Mouse (Mus musculus) Muller cell, postnatal 12 days (primary cell): ENCODE measurements around the gene Cx3cl1.

Source experiments
- DNase-seq: peaks from one replicate; pipeline ENCODE4 v3.0.0-alpha.2; 2015; ENCODE audit errors: inconsistent ontology term

Cx3cl1 gene

DNA sequence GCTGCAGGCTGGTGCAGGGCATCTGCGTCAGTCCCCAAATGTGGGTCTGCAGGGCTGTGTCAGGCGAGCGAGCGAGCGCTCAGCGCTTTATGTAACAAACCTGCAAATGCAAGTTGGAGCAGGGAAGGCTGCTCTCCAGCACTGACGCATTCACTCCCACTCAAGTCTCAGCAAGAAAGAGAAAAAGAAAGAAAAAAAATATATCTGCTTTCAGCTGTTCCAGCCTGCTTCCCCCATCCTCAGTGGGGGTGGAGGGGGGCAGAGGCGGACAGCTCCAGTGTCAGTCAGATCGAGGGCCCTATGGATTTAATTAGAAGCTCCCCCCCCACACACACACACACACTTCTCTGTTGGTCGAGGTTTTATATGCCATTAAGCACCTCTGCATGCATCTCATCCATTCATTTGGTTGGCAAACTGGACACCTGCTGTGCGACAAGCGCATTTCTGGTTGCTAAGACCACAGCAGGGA, 1.9 kb downstream of the Cx3cl1 start:
- no peak for DNase-seq

GRCm38 (mm10) chr8:94774601-94775000, 2.8 kb downstream of the Cx3cl1 start:
- DNase-seq: no peak

GRCm38 (mm10) chr8:94776346-94776745, 4.5 kb downstream of the Cx3cl1 start:
- DNase-seq: no peak

DNA sequence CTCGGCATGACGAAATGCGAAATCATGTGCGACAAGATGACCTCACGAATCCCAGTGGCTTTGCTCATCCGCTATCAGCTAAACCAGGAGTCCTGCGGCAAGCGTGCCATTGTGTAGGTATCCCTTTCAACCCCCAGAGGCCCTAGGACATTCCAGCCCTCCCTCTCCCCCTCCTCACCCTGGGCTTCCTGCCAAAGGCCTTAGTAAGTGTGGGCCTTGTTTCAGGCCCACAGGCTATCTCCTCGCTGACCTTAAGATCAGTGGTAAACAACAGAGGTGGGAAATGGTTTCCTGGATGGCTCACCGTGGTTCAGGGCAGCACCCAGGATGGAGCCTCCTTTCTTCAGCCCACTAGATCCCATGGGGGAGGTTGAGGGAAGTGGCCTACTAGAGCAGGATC, 6.2 kb downstream of the Cx3cl1 start:
- DNase-seq: peak; percentile 63

GRCm38 (mm10) chr8:94778473-94778872, 6.7 kb downstream of the Cx3cl1 start:
- no peak for DNase-seq

- DNase-seq: no peak
Observed at GRCm38 (mm10) chr8:94778895-94779533, 7.2 kb downstream of the Cx3cl1 start.

DNA sequence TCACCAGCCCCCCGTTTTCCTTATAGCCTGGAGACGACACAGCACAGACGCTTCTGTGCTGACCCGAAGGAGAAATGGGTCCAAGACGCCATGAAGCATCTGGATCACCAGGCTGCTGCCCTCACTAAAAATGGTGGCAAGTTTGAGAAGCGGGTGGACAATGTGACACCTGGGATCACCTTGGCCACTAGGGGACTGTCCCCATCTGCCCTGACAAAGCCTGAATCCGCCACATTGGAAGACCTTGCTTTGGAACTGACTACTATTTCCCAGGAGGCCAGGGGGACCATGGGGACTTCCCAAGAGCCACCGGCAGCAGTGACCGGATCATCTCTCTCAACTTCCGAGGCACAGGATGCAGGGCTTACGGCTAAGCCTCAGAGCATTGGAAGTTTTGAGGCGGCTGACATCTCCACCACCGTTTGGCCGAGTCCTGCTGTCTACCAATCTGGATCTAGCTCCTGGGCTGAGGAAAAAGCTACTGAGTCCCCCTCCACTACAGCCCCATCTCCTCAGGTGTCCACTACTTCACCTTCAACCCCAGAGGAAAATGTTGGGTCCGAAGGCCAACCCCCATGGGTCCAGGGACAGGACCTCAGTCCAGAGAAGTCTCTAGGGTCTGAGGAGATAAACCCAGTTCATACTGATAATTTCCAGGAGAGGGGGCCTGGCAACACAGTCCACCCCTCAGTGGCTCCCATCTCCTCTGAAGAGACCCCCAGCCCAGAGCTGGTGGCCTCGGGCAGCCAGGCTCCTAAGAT, 7.9 kb downstream of the Cx3cl1 start:
- DNase-seq: no peak

DNA sequence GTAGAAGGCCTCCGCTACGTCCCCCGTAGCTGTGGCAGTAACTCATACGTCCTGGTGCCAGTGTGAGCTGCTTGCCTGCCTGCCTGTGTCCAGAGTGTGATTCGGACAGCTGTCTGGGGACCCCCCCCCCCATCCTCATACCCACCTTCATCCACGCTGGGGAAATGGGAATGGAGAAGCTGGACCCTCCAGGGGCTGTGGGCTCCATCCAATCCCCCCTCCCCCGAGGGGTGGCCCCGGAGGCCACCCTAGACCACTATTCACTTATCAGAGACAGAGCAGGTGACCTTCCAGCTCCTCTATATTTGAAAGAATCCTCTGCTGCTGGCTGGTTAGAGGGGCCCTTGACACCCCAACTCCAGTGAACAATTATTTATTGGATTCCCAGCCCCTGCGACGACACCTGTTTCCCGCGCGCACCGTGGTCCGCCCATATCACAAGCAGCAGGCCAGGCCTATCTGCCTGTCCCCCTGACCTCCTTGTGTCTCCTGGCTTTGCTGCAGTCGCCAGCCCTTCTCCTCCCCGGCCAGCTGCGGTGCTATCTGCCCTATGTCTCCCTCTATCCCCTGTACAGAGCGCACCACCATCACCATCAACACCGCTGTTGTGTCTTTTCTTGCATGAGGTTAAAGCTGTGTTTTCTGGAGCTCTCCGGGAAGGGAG, 8.8 kb downstream of the Cx3cl1 start:
- DNase-seq: no peak

- no peak for DNase-seq
Observed at GRCm38 (mm10) chr8:94781155-94781837, 9.5 kb downstream of the Cx3cl1 start.

GRCm38 (mm10) chr8:94781838-94782235, 10.0 kb downstream of the Cx3cl1 start:
- DNase-seq: no peak

- DNase-seq: no peak
Observed at GRCm38 (mm10) chr8:94783890-94784289, 12.1 kb downstream of the Cx3cl1 start.

- no peak for DNase-seq
Observed at GRCm38 (mm10) chr8:94785247-94785985, 13.6 kb downstream of the Cx3cl1 start.

GRCm38 (mm10) chr8:94785995-94786595, 14.3 kb downstream of the Cx3cl1 start:
- DNase-seq: no peak

DNA sequence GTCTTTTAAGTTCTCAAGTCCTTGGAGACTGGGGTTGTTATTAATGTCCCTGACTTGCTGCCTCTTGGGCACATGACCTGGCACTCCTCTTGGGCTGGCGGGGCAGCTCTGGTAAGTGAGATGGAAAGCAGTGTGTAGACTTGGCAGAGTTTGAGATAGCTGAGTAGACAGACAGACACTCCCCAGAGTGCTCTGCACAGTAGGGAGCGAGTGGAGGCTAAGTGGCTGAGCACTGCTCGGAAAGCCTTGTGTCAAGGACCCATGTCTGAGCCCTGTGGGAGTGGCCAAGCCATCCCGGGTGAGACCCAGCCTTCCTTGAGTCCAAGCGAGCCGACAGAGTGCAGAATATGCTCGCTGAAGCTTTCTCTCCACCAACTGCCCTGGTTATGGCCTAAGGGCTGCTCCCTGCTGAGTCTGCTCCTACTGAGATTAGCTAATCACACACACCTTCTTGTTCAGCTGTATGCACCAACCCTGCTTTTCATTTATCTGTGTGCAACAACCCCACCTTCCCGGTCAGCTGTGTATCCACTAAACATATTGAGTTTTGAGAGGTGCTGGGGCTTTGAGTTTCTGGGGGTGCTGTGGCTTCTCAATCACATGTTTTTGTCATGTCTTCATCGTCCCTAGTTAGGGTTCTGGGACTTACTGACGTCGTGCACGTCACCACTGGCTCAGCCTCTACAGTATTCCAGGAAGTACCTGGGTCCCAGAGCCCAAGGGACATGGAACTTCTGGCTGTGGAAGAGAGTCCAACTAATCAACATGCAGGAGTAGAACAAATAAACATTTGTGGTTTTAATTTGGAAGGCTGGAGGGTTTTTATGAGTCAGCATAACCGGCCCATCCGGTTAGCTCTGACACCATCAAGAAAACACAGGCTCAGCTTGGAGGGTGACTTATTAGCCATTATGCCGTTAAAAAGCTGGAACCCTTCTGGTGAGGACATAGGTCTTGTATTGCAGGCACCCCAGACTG, 16.0 kb downstream of the Cx3cl1 start:
- peak; percentile 68 for DNase-seq

DNA sequence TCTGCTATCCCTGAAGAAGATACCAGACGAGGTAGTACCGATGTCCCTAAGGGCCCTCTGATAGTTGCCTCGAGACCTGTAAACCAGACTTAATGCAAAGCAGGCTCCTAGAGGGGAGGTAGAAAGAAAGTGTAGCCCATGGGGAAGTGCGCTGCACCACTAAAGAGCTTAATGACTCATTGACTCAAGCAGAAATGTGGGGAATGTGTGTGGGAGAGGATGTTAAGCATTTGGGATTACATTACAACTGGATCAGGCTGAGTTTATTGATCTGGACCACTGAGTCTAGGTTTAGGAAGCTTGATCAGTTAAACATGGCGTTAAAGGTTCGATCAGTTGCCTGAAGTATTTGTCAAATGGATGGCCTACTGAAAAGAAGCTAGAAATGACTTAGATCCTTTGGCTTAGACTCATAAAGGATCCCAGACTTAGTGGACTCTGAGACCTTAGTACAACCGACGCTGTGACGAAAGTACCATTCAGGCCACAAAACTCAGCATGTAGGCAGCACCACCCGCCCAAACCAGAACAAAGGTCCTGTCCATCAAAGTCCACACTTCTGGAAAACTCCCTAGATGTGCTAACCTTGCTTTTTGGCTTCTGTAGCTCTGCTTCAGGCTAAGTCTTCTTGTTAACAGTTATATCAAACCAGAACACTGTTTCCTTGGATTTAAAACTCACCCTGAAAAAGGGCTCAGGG, 17.6 kb downstream of the Cx3cl1 start:
- DNase-seq: peak; percentile 76

- no peak for DNase-seq
Observed at GRCm38 (mm10) chr8:94794368-94794767, 22.6 kb downstream of the Cx3cl1 start.

DNA sequence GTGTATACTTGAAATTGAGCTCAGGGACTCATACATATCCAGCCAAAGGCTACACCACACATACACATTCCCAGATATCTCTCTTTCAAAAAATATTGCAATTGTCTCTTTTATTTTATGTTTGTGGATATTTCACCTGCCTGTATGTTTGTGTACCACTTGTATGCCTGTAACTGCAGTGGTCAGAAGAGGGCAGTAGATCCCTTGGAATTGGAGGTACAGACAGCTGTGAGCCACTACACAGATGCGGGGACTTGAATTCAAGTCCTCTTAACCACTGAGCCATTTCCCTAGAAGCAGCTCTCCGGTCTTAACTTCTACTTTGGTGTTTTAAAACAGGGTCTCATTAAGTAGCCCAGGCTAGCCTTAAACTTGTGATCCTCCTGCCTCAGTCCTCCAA, 23.0 kb downstream of the Cx3cl1 start:
- DNase-seq: no peak

DNA sequence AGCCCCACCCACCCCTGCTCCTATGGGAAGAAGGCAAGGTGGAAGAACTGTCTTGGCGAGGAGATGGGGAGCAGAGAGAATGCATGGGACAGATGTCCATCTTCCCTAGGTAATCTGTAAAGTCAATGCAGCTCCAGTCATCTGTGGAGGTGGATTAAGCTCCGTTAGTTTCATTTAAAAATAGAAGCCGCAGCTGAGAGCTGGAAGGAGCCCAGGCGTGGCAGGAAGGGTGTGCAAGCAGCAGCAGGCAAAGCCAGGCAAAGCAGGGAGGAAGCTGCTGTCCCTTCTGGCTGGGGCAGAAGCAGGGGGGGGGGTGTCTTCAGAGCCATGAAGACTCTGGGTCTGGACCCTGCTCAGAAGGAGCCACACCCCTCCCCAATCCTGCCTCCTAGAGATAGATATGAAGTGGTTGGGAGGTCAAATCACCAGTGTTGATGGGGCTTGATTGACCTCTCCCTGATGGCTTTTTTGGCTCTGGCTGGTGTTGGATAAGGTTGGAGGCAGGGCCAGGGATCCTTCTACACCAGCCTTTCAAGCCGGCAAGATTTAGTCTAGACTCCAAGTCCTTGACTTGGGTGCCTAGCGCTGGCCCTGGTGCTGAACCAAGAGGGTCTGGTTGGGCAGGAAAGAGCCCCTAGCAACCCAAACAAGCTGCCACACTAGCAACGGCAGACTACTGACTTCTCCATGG, 28.6 kb downstream of the Cx3cl1 start:
- no peak for DNase-seq
